Mouse (Mus musculus): Measurements from ENCODE around the gene Gm21936. TPM values are rescaled to one million over a fixed set of nuclear protein-coding genes. Genes with fewer than 3 reads are reported as not detected.
"Not testable (repeated sequence)": the region's sequence is repeated elsewhere in the genome, so short reads cannot be mapped to it uniquely, and the experiment has no call there.

Gm21936 gene
- polyA plus RNA-seq (2012; ENCODE audit: insufficient read depth, low replicate concordance) = not detected in 2 replicates

GRCm38 (mm10) chr12:87795212-87795611, at the start of gene Gm21936:
Gene Gm21936, plus strand, starts transcription at chr12:87795512.
- not testable (repeated sequence) for H3K4me3 ChIP-seq (replicated peaks); H3K9me3 ChIP-seq; H3K4me1 ChIP-seq; H3K36me3 ChIP-seq (replicated peaks; ENCODE audit: low read length); H3K27me3 ChIP-seq (replicated peaks)

DNA sequence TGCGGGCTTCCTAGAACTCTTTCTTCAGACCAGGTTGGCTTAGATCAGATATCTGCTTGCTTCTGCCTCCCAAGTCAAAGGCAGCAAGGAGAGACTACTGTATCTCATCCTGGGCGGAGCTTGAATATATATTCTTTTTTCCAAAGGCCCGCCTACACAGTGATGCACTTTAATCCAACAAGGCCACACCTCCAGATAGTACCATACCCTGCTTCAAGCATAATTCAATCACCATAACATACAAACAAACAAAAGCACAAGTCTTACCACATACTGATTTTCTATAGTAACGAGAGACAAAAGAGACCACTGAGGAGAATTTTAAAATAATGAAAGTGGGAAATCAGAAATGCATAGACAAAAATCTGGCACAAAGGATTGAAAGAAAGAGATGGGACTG, 19.7 kb upstream of the Gm21936 start, which contains the start of gene Gm21319:
Gm21319 (minus strand) TSS at position 101 of the 400 bp plus-strand sequence.
- H3K9me3 ChIP-seq; H3K4me3 ChIP-seq (replicated peaks); H3K27me3 ChIP-seq (replicated peaks); H3K4me1 ChIP-seq; H3K36me3 ChIP-seq (replicated peaks; ENCODE audit: low read length): not testable (repeated sequence)

DNA sequence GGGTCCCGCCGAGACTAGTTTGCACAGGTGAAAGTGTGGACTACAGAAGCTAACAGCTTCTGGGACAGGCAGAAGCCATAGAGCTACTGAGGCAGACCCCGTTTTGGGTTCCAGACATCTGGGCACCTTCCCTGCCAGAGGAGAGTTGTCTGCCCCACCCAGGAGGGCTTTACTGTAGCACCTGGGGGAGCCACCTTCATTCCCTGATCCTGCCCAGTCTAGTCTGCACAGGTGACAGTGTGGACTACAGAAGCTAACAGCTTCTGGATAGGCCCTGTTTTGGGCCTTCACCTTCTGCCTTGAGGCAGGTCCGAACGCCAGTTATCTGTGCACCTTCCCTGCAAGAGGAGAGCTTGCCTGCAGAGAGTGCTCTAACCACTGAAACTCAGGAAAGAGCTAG, 2.7 kb downstream of the Gm21936 start:
- not testable (repeated sequence) for H3K27me3 ChIP-seq (replicated peaks); H3K36me3 ChIP-seq (replicated peaks; ENCODE audit: low read length); H3K4me1 ChIP-seq; H3K4me3 ChIP-seq (replicated peaks); H3K9me3 ChIP-seq

DNA sequence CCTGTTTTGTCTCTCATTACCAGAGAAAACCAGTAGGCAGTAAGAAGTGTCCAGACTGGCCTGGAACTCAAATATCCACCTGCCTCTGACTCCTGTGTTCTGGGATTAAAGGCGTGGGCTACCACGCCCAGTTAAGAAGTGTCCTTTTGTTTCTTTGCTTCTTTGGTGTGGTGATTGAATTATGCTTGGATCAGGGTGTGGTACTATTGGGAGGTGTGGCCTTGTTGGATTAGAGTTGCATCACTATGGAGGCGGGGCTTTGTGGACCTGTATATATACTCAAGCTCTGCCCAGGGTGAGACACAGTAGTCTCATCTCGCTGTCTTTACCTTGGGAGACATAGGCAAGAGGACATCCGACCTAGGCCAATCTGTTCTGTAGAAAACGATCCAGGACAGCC, 21.0 kb downstream of the Gm21936 start, which contains the start of gene BB287469:
BB287469 (plus strand) TSS at position 301 of the 400 bp plus-strand sequence.
- H3K4me3 ChIP-seq (replicated peaks); H3K9me3 ChIP-seq; H3K4me1 ChIP-seq; H3K36me3 ChIP-seq (replicated peaks; ENCODE audit: low read length); H3K27me3 ChIP-seq (replicated peaks): not testable (repeated sequence)

GRCm38 (mm10) chr12:87842239-87842638, 46.9 kb downstream of the Gm21936 start, which contains the start of gene Gm2001:
Gene Gm2001, minus strand, starts transcription at chr12:87842339.
- H3K4me1 ChIP-seq; H3K9me3 ChIP-seq; H3K36me3 ChIP-seq (replicated peaks; ENCODE audit: low read length); H3K4me3 ChIP-seq (replicated peaks); H3K27me3 ChIP-seq (replicated peaks): not testable (repeated sequence)

Other genes starting within 250 kb of the Gm21936 start
- gene Oog1, start 192.8 kb upstream of the Gm21936 start, polyA plus RNA-seq (2012; ENCODE audit: insufficient read depth, low replicate concordance) = not detected in 2 replicates
- not detected in 2 replicates for gene Gm4027, start 176.6 kb upstream of the Gm21936 start, polyA plus RNA-seq (2012; ENCODE audit: insufficient read depth, low replicate concordance)
- gene Gm16381, start 150.9 kb upstream of the Gm21936 start, polyA plus RNA-seq (2012; ENCODE audit: insufficient read depth, low replicate concordance) = not detected in 2 replicates
- gene Gm21319, start 19.8 kb upstream of the Gm21936 start, polyA plus RNA-seq (2012; ENCODE audit: insufficient read depth, low replicate concordance) = not detected in 2 replicates
- gene BB287469, start 21.1 kb downstream of the Gm21936 start, polyA plus RNA-seq (2012; ENCODE audit: insufficient read depth, low replicate concordance) = not detected in 2 replicates
- not detected in 2 replicates for gene Gm2001, start 46.8 kb downstream of the Gm21936 start, polyA plus RNA-seq (2012; ENCODE audit: insufficient read depth, low replicate concordance)
- not detected in 2 replicates for gene Gm2016, start 78.6 kb downstream of the Gm21936 start, polyA plus RNA-seq (2012; ENCODE audit: insufficient read depth, low replicate concordance)
- not detected in 2 replicates for gene Gm2022, start 99.9 kb downstream of the Gm21936 start, polyA plus RNA-seq (2012; ENCODE audit: insufficient read depth, low replicate concordance)
- not detected in 2 replicates for gene Gm2035, start 124.3 kb downstream of the Gm21936 start, polyA plus RNA-seq (2012; ENCODE audit: insufficient read depth, low replicate concordance)
- gene Gm2042, start 158.6 kb downstream of the Gm21936 start, polyA plus RNA-seq (2012; ENCODE audit: insufficient read depth, low replicate concordance) = not detected in 2 replicates
- gene Gm2075, start 216.3 kb downstream of the Gm21936 start, polyA plus RNA-seq (2012; ENCODE audit: insufficient read depth, low replicate concordance) = not detected in 2 replicates
- gene Gm6803, start 223.3 kb downstream of the Gm21936 start, polyA plus RNA-seq (2012; ENCODE audit: insufficient read depth, low replicate concordance) = not detected in 2 replicates
- gene Gm2056, start 231.5 kb downstream of the Gm21936 start, polyA plus RNA-seq (2012; ENCODE audit: insufficient read depth, low replicate concordance) = not detected in 2 replicates